Mouse (Mus musculus): ENCODE measurements around the gene Acvr2a. TPM values are rescaled to one million over a fixed set of nuclear protein-coding genes. Genes with fewer than 3 reads are reported as not detected.

The Acvr2a gene
- polyA plus RNA-seq, 1 experiment from 2014 or later = 2.4 TPM

GRCm38 (mm10) chr2:48885945-48886344 is 72.0 kb downstream of the Acvr2a start:
- no peaks in the 10 kb centered on the region for H3K27me3 ChIP-seq
- no peak overlapping the region for H3K4me2 ChIP-seq
- no peaks in the 10 kb centered on the region for H3K36me3 ChIP-seq (replicated peaks)
- H3K9me3 ChIP-seq (replicated peaks) = no peaks in the 10 kb centered on the region
- H3K4me1 ChIP-seq (replicated peaks) = no peaks in the 10 kb centered on the region
- no peak for ATAC-seq (ENCODE audit: insufficient read depth)
- no peak overlapping the region for H3K9ac ChIP-seq
- H3K27ac ChIP-seq (replicated peaks) = no peak overlapping the region
- no peak overlapping the region for H3K4me3 ChIP-seq (replicated peaks)

GRCm38 (mm10) chr2:48895186-48895585 is 81.3 kb downstream of the Acvr2a start:
- H3K4me1 ChIP-seq (replicated peaks) = no peaks in the 10 kb centered on the region
- H3K9me3 ChIP-seq (replicated peaks) = no peaks in the 10 kb centered on the region
- H3K36me3 ChIP-seq (replicated peaks) = 0 out of 2 replicates have a peak, but pooled peaks cover 6% of the 10 kb centered on the region
- ATAC-seq (ENCODE audit: insufficient read depth) = no peak
- 76% methylated on average over 3 of the region's 3 CpGs for WGBS (ENCODE audit: insufficient replicate concordance)
- no peak overlapping the region for H3K27ac ChIP-seq (replicated peaks)
- no peaks in the 10 kb centered on the region for H3K27me3 ChIP-seq
- no peak overlapping the region for H3K4me3 ChIP-seq (replicated peaks)
- H3K9ac ChIP-seq = no peak overlapping the region
- no peak overlapping the region for H3K4me2 ChIP-seq

- Histone ChIP-seq H3K9ac (no peak overlapping the region), H3K27ac (replicated peaks) (no peak overlapping the region), H3K4me2 (no peak overlapping the region), H3K4me3 (replicated peaks) (no peak overlapping the region), H3K27me3 (no peaks in the 10 kb centered on the region), H3K9me3 (replicated peaks) (no peaks in the 10 kb centered on the region), H3K36me3 (replicated peaks) (peaks cover 36% of the 10 kb centered on the region), H3K4me1 (replicated peaks) (no peaks in the 10 kb centered on the region)
- WGBS (ENCODE audit: insufficient replicate concordance) = 51% methylated on average over 2 of the region's 2 CpGs
- ATAC-seq (ENCODE audit: insufficient read depth) = no peak
Measured at GRCm38 (mm10) chr2:48908866-48909265, 95.0 kb downstream of the Acvr2a start.

GRCm38 (mm10) chr2:48914185-48914584 is 100.3 kb downstream of the Acvr2a start:
- Histone ChIP-seq H3K4me1 (replicated peaks) (no peaks in the 10 kb centered on the region), H3K36me3 (replicated peaks) (peaks cover 30% of the 10 kb centered on the region), H3K9ac (no peak overlapping the region), H3K27me3 (no peaks in the 10 kb centered on the region), H3K9me3 (replicated peaks) (no peaks in the 10 kb centered on the region), H3K4me2 (no peak overlapping the region), H3K4me3 (replicated peaks) (no peak overlapping the region), H3K27ac (replicated peaks) (no peak overlapping the region)
- no peak for ATAC-seq (ENCODE audit: insufficient read depth)
- WGBS (ENCODE audit: insufficient replicate concordance) = 62% methylated on average over 1 of the region's 1 CpGs

GRCm38 (mm10) chr2:48915832-48916231 is 101.9 kb downstream of the Acvr2a start:
- no peak overlapping the region for H3K9ac ChIP-seq
- H3K4me3 ChIP-seq (replicated peaks) = no peak overlapping the region
- no peaks in the 10 kb centered on the region for H3K9me3 ChIP-seq (replicated peaks)
- no peaks in the 10 kb centered on the region for H3K27me3 ChIP-seq
- no peak overlapping the region for H3K27ac ChIP-seq (replicated peaks)
- no peak for ATAC-seq (ENCODE audit: insufficient read depth)
- H3K36me3 ChIP-seq (replicated peaks) = peaks cover 35% of the 10 kb centered on the region
- no peaks in the 10 kb centered on the region for H3K4me1 ChIP-seq (replicated peaks)
- H3K4me2 ChIP-seq = no peak overlapping the region

GRCm38 (mm10) chr2:48935058-48935457 is 121.1 kb downstream of the Acvr2a start:
- no peaks in the 10 kb centered on the region for H3K9me3 ChIP-seq (replicated peaks)
- no peak overlapping the region for H3K4me2 ChIP-seq
- WGBS (ENCODE audit: insufficient replicate concordance) = 36% methylated on average over 2 of the region's 2 CpGs
- peaks cover 13% of the 10 kb centered on the region for H3K36me3 ChIP-seq (replicated peaks)
- H3K4me1 ChIP-seq (replicated peaks) = no peaks in the 10 kb centered on the region
- H3K4me3 ChIP-seq (replicated peaks) = no peak overlapping the region
- ATAC-seq (ENCODE audit: insufficient read depth) = no peak
- H3K9ac ChIP-seq = no peak overlapping the region
- no peak overlapping the region for H3K27ac ChIP-seq (replicated peaks)
- H3K27me3 ChIP-seq = no peaks in the 10 kb centered on the region

GRCm38 (mm10) chr2:48947761-48948160 is 133.9 kb downstream of the Acvr2a start:
- Histone ChIP-seq H3K9ac (peak overlapping the region; percentile 8; the same call in 1 of the 2 replicates), H3K27me3 (no peaks in the 10 kb centered on the region), H3K36me3 (replicated peaks) (no peaks in the 10 kb centered on the region), H3K4me1 (replicated peaks) (peaks cover 17% of the 10 kb centered on the region), H3K4me3 (replicated peaks) (peak overlapping the region; percentile 98), H3K27ac (replicated peaks) (0 out of 2 replicates have a peak overlapping the region, but pooled peaks have one; percentile 9), H3K4me2 (peak overlapping the region; percentile 80), H3K9me3 (replicated peaks) (no peaks in the 10 kb centered on the region)
- WGBS (ENCODE audit: insufficient replicate concordance) = 44% methylated on average over 3 of the region's 3 CpGs
- no peak for ATAC-seq (ENCODE audit: insufficient read depth)

GRCm38 (mm10) chr2:48948841-48949584 is 135.1 kb downstream of the Acvr2a start, which contains the start of gene Mbd5:
Mbd5 (plus strand) TSS chr2:48949508.
- Histone ChIP-seq H3K9me3 (replicated peaks) (no peaks in the 10 kb centered on the region), H3K36me3 (replicated peaks) (no peaks in the 10 kb centered on the region), H3K4me3 (replicated peaks) (peak within 1 kb of the TSS; percentile 98), H3K4me2 (peak within 1 kb of the TSS; percentile 80), H3K27ac (replicated peaks) (peak within 1 kb of the TSS; percentile 90), H3K4me1 (replicated peaks) (peaks cover 14% of the 10 kb centered on the region), H3K27me3 (no peaks in the 10 kb centered on the region), H3K9ac (peak within 1 kb of the TSS; percentile 92)
- ATAC-seq (ENCODE audit: insufficient read depth) = peak; percentile 99
- under 1% methylated on average over 47 of the region's 49 CpGs for WGBS (ENCODE audit: insufficient replicate concordance)

GRCm38 (mm10) chr2:48949743-48950251 is 135.9 kb downstream of the Acvr2a start:
- Histone ChIP-seq H3K36me3 (replicated peaks) (no peaks in the 10 kb centered on the region), H3K4me3 (replicated peaks) (peak overlapping the region; percentile 98), H3K9ac (peak overlapping the region; percentile 92), H3K27me3 (no peaks in the 10 kb centered on the region), H3K4me2 (peak overlapping the region; percentile 80), H3K27ac (replicated peaks) (peak overlapping the region; percentile 89), H3K9me3 (replicated peaks) (no peaks in the 10 kb centered on the region), H3K4me1 (replicated peaks) (peaks cover 14% of the 10 kb centered on the region)
- 0% methylated on average over 8 of the region's 9 CpGs for WGBS (ENCODE audit: insufficient replicate concordance)
- ATAC-seq (ENCODE audit: insufficient read depth) = peak; percentile 13

GRCm38 (mm10) chr2:48950252-48950315 is 136.2 kb downstream of the Acvr2a start, which contains the start of gene Orc4:
Orc4 (minus strand) TSS chr2:48950277.
- no peak for ATAC-seq (ENCODE audit: insufficient read depth)
- peak within 1 kb of the TSS; percentile 92 for H3K9ac ChIP-seq
- peak within 1 kb of the TSS; percentile 89 for H3K27ac ChIP-seq (replicated peaks)
- H3K36me3 ChIP-seq (replicated peaks) = no peaks in the 10 kb centered on the region
- 0% methylated on average over 2 of the region's 2 CpGs for WGBS (ENCODE audit: insufficient replicate concordance)
- H3K27me3 ChIP-seq = no peaks in the 10 kb centered on the region
- no peaks in the 10 kb centered on the region for H3K9me3 ChIP-seq (replicated peaks)
- H3K4me2 ChIP-seq = peak within 1 kb of the TSS; percentile 80
- peak within 1 kb of the TSS; percentile 98 for H3K4me3 ChIP-seq (replicated peaks)
- peaks cover 14% of the 10 kb centered on the region for H3K4me1 ChIP-seq (replicated peaks)

- Histone ChIP-seq H3K9me3 (replicated peaks) (no peaks in the 10 kb centered on the region), H3K9ac (peak overlapping the region; percentile 92), H3K4me2 (peak overlapping the region; percentile 80), H3K36me3 (replicated peaks) (no peaks in the 10 kb centered on the region), H3K4me3 (replicated peaks) (peak overlapping the region; percentile 98), H3K4me1 (replicated peaks) (peaks cover 14% of the 10 kb centered on the region), H3K27me3 (no peaks in the 10 kb centered on the region), H3K27ac (replicated peaks) (peak overlapping the region; percentile 89)
- WGBS (ENCODE audit: insufficient replicate concordance) = 3% methylated on average over 6 of the region's 6 CpGs
- no peak for ATAC-seq (ENCODE audit: insufficient read depth)
Measured at GRCm38 (mm10) chr2:48950316-48950880, 136.5 kb downstream of the Acvr2a start.

Data from liver, embryonic 15.5 days (tissue).